Mouse (Mus musculus): ENCODE measurements around the gene Tmem237.

Gene Tmem237

GRCm38 (mm10) chr1:59094705-59095104, 25.5 kb downstream of the Tmem237 start, which contains the start of gene C2cd6:
Gene C2cd6, minus strand, starts transcription at chr1:59094900.
- DNase-seq: no peak

- DNase-seq: peak; percentile 8 to 14
These were observed 49.3 kb downstream of the Tmem237 start for GRCm38 (mm10) chr1:59070867-59071266.

GRCm38 (mm10) chr1:59067976-59068375, 52.2 kb downstream of the Tmem237 start:
- no peak for DNase-seq

- DNase-seq: no peak
These were observed 56.5 kb downstream of the Tmem237 start for GRCm38 (mm10) chr1:59063697-59064096.

GRCm38 (mm10) chr1:59056955-59057354, 63.3 kb downstream of the Tmem237 start:
- DNase-seq: no peak

- no peak for DNase-seq
These were observed 68.9 kb downstream of the Tmem237 start for GRCm38 (mm10) chr1:59051306-59051705.

Data from thymus, adult 18-20 months (tissue).